Mouse (Mus musculus) midbrain, embryonic 14.5 days (tissue): ENCODE measurements at regions not wholly inside any gene's neighbourhood (a gene's known extent, or its start where the extent isn't known, plus 50 kb on each side); places are given as distances from the start of the nearest gene placed in this dataset.

Experiments used
- ATAC-seq: fragments of 200-750 bp; cut with Nextera tagmentation; 2 replicates; pipeline ENCODE4 v1.8.0; 2017; ENCODE audit warnings: moderate number of reproducible peaks, moderate library complexity; ENCODE audit not compliant: low FRiP score, low TSS enrichment
- DNase-seq: peaks from one replicate; pipeline ENCODE4 v3.0.0-alpha.2; 2015
- H3K27ac ChIP-seq: fragments of 300-500 bp; sonication (generic); replicated peaks from 2 replicates; pipeline ENCODE4 v1.5.1; 2014; ENCODE audit warnings: mild to moderate bottlenecking, low read depth, low read length, moderate library complexity
- H3K27me3 ChIP-seq: fragments of 300-500 bp; sonication (generic); 2 replicates; pipeline ENCODE4 v1.6.1; 2014; ENCODE audit warnings: low read length, control low read depth, mixed read lengths; ENCODE audit not compliant: control insufficient read depth, insufficient read depth
- H3K36me3 ChIP-seq: fragments of 300-500 bp; sonication (generic); 2 replicates; pipeline ENCODE4 v1.6.1; 2014; ENCODE audit warnings: low read length, control low read depth; ENCODE audit not compliant: control insufficient read depth, insufficient read depth
- H3K4me1 ChIP-seq: fragments of 300-500 bp; sonication (generic); 2 replicates; pipeline ENCODE4 v1.6.1; 2014; ENCODE audit warnings: mild to moderate bottlenecking, antibody characterized with exemption, low read length, control low read depth; ENCODE audit not compliant: control insufficient read depth, insufficient read depth
- H3K4me2 ChIP-seq: fragments of 300-500 bp; sonication (generic); 2 replicates; pipeline ENCODE4 v1.6.1; 2014; ENCODE audit warnings: mild to moderate bottlenecking, low read length, moderate library complexity
- H3K4me3 ChIP-seq: fragments of 300-500 bp; sonication (generic); replicated peaks from 2 replicates; pipeline ENCODE4 v1.5.1; 2014; ENCODE audit warnings: low read depth, low read length
- H3K9ac ChIP-seq: fragments of 300-500 bp; sonication (generic); replicated peaks from 2 replicates; pipeline ENCODE4 v1.6.1; 2014; ENCODE audit warnings: mild to moderate bottlenecking, low read length, moderate library complexity
- H3K9me3 ChIP-seq: fragments of 300-500 bp; sonication (generic); 2 replicates; pipeline ENCODE4 v1.6.1; 2016; ENCODE audit warnings: low read length, control low read depth, mixed read lengths; ENCODE audit not compliant: control insufficient read depth
- WGBS: fragments of 180-500 bp; shearing (Covaris S2); extraction: QIAGEN DNeasy Blood & Tissue Kit; methylation state at CpG from one replicate; pipeline ENCODE4 v1.1.7; 2014; 5-methylcytosine and 5-hydroxymethylcytosine counted together

DNA sequence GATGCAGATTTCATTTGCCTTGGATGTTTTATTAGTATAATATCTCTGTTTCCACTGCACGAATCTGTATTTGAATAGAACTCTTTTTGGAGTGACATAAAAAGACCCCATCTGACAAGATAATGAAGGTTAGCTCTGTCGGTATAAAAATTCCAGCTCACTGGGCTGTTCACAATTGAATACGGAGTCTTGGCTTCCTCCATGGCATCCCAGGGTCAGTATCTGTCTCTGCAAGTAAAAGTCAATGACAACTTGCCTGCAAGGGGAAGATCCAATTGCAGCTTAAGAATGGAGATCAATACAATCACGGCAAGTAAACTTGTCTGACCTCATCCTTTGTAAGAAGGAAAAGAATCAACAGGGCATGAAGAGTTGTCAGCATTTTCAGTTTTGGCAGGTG is 95.6 kb upstream of the Bod1l start:
- DNase-seq (no peak), ATAC-seq (no peak)
- Histone ChIP-seq H3K9ac (no peak overlapping the region), H3K4me3 (no peak overlapping the region), H3K4me1 (no peaks in the 10 kb centered on the region), H3K27me3 (no peaks in the 10 kb centered on the region), H3K36me3 (no peaks in the 10 kb centered on the region), H3K9me3 (no peaks in the 10 kb centered on the region), H3K27ac (no peak overlapping the region), H3K4me2 (no peak overlapping the region)
- WGBS: 46% methylated on average over 4 of the region's 4 CpGs

DNA sequence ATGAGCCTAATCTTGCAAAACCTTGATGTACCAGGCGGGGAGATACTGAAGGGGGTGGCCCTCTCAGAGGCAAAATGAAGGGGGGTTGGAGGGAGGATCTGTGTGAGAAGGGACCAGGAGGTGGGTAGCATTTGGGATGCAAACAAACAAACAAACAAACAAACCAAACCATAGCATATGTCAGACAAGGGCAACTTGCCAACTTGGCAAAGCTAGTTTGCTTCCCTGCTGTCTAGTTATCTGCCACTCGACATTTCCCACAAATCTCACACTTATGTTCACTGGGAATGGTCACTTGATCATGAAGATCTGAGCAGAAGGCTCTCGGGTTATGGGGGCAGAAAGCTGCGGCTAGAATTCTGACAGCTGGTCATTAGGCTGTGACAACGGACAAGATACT is 65.9 kb upstream of the Bod1l start:
- Histone ChIP-seq H3K4me3 (no peak overlapping the region), H3K4me2 (no peak overlapping the region), H3K27ac (no peak overlapping the region), H3K36me3 (no peaks in the 10 kb centered on the region), H3K27me3 (no peaks in the 10 kb centered on the region), H3K9me3 (no peaks in the 10 kb centered on the region), H3K4me1 (no peaks in the 10 kb centered on the region), H3K9ac (no peak overlapping the region)
- WGBS: 80% methylated on average over 5 of the region's 5 CpGs
- ATAC-seq (no peak), DNase-seq (peak; percentile 20)

DNA sequence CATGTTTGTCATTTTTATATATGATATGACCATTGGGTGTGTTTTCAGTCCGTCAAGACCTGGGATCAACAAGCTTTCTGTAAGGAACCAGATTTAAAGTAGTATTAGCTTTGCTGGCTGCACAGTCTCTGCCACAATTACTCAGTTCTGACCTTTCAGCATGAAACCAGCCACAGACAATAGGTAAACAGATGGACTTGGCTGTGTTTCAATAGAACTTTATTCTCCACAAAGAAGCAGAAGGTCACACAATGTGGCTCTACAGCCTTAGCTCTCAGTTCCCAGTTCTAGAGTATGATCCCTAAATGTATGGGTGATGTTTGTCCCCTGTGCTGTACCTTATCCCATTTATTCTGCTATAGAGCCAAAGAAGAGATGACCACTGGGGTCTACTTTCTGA is 63.6 kb upstream of the Bod1l start:
- no peak for ATAC-seq
- no peak overlapping the region for H3K4me2 ChIP-seq
- WGBS: 80% methylated on average over 1 of the region's 1 CpGs
- H3K27ac ChIP-seq: no peak overlapping the region
- H3K4me1 ChIP-seq: no peaks in the 10 kb centered on the region
- no peaks in the 10 kb centered on the region for H3K27me3 ChIP-seq
- no peak for DNase-seq
- H3K4me3 ChIP-seq: no peak overlapping the region
- H3K9ac ChIP-seq: no peak overlapping the region
- H3K9me3 ChIP-seq: no peaks in the 10 kb centered on the region
- no peaks in the 10 kb centered on the region for H3K36me3 ChIP-seq

DNA sequence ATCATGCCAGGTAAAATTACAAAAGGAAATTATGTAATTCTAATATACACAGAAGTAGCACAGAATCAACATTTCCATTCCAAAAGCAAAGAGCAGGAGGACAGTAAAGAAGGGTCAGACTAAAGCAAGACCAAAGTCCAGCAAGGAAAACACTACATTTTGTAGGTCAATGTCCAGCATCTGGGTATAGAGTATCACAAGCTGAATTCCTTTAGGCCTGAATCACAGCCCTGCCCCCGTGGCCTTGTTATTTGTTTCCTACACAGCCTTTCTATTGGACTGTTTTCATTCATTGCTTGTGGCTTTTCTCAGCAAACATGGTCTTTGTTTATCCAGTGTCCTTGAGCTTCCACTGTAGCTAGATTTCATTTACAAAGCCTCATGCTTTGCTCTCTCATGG is 60.4 kb upstream of the Bod1l start:
- no peak overlapping the region for H3K9ac ChIP-seq
- ATAC-seq (no peak), DNase-seq (no peak)
- H3K4me2 ChIP-seq: no peak overlapping the region
- no peaks in the 10 kb centered on the region for H3K4me1 ChIP-seq
- WGBS: 58% methylated on average over 1 of the region's 1 CpGs
- H3K36me3 ChIP-seq: no peaks in the 10 kb centered on the region
- H3K27me3 ChIP-seq: no peaks in the 10 kb centered on the region
- H3K4me3 ChIP-seq: no peak overlapping the region
- no peaks in the 10 kb centered on the region for H3K9me3 ChIP-seq
- no peak overlapping the region for H3K27ac ChIP-seq

DNA sequence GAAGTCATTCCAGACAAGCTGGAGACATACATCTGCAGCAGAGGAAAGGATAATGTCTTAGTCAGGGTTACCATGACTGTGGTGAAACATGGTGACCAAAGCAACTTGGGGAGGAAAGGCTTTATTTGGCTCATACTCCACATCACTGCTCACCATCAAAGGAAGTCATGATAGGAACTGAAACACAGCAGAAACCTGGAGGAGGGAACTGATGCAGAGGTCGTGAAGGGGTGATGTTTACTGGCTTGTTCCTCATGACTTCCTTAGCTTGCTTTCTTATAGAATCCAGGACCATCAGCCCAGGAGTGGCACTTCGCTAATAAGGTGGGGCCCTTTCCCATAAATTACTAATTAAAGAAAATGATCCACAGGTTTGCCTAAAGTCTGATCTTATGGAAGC is 55.1 kb upstream of the Bod1l start:
- Histone ChIP-seq H3K4me1 (no peaks in the 10 kb centered on the region), H3K36me3 (no peaks in the 10 kb centered on the region), H3K27me3 (no peaks in the 10 kb centered on the region), H3K27ac (no peak overlapping the region), H3K4me2 (no peak overlapping the region), H3K9ac (no peak overlapping the region), H3K4me3 (no peak overlapping the region), H3K9me3 (no peaks in the 10 kb centered on the region)
- ATAC-seq: no peak
- 76% methylated on average over 2 of the region's 2 CpGs for WGBS
- no peak for DNase-seq

DNA sequence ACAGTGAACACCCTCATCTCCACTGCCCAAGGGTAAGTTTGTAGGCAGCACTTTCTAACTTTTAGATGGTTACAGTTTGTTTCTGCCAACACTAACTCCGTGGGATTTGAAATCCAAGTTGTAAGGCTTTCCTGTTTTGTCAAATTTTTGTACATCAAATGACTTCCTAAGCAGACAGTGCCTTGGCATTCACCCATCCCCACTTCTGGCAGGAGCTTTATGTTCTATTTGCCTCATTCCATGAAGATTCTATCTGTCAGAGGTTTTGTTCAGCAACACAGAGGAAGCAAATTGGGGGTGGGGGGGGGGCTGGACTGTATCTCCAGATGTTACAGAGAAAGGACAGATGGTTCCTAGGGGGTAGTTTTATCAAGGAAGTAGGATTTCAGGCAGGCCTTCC is 54.6 kb upstream of the Bod1l start:
- H3K27ac ChIP-seq: no peak overlapping the region
- H3K9me3 ChIP-seq: no peaks in the 10 kb centered on the region
- no peak overlapping the region for H3K9ac ChIP-seq
- H3K4me1 ChIP-seq: no peaks in the 10 kb centered on the region
- DNase-seq: no peak
- H3K36me3 ChIP-seq: no peaks in the 10 kb centered on the region
- H3K4me2 ChIP-seq: no peak overlapping the region
- no peaks in the 10 kb centered on the region for H3K27me3 ChIP-seq
- H3K4me3 ChIP-seq: no peak overlapping the region
- 66% methylated on average over 1 of the region's 1 CpGs for whole genome bisulfite sequencing
- no peak for ATAC-seq
